Mouse (Mus musculus): ENCODE data around the gene Crip1.
"Not testable (repeated sequence)": the region's sequence is repeated elsewhere in the genome, so short reads cannot be mapped to it uniquely, and the experiment has no call there.

Gene Crip1

GRCm38 (mm10) chr12:113181020-113181419, 34.9 kb downstream of the Crip1 start:
- in situ Hi-C loops (cut with MboI, MseI): no loop called here

- in situ Hi-C loops (cut with MboI, MseI): loop anchor here (5.0 kb wide), 1 partner anchor 38 kb away; the partner anchor contains the start of gene Crip1
Measured at GRCm38 (mm10) chr12:113184945-113185344, 38.8 kb downstream of the Crip1 start.

- in situ Hi-C loops (cut with MboI, MseI): loop anchor here (5.0 kb wide), 1 partner anchor 38 kb away; the partner anchor contains the start of gene Crip1
Measured at GRCm38 (mm10) chr12:113185442-113186291, 39.6 kb downstream of the Crip1 start, which contains the start of gene Tmem121. TSS of gene Tmem121 (plus strand) at chr12:113185930.

- in situ Hi-C loops (cut with MboI, MseI): loop anchor here (5.0 kb wide), 1 partner anchor 39 kb away; the partner anchor contains the start of gene Crip1
Measured at GRCm38 (mm10) chr12:113186326-113187010, 40.4 kb downstream of the Crip1 start.

GRCm38 (mm10) chr12:113187011-113187375, 40.9 kb downstream of the Crip1 start:
- in situ Hi-C loops (cut with MboI, MseI): loop anchor here (5.0 kb wide), 1 partner anchor 40 kb away; the partner anchor contains the start of gene Crip1

GRCm38 (mm10) chr12:113187584-113188295, 41.6 kb downstream of the Crip1 start:
- in situ Hi-C loops (cut with MboI, MseI): loop anchor here (5.0 kb wide), 1 partner anchor 40 kb away; the partner anchor contains the start of gene Crip1

GRCm38 (mm10) chr12:113188349-113189055, 42.4 kb downstream of the Crip1 start:
- in situ Hi-C loops (cut with MboI, MseI): loop anchor here (5.0 kb wide), 1 partner anchor 41 kb away; the partner anchor contains the start of gene Crip1

GRCm38 (mm10) chr12:113193423-113193822, 47.3 kb downstream of the Crip1 start:
- in situ Hi-C loops (cut with MboI, MseI): no loop called here

GRCm38 (mm10) chr12:113199132-113199531, 53.0 kb downstream of the Crip1 start:
- in situ Hi-C loops (cut with MboI, MseI): not testable (repeated sequence)

GRCm38 (mm10) chr12:113201301-113201700, 55.2 kb downstream of the Crip1 start:
- in situ Hi-C loops (cut with MboI, MseI): no loop called here

- in situ Hi-C loops (cut with MboI, MseI): no loop called here
Measured at GRCm38 (mm10) chr12:113202008-113202407, 55.9 kb downstream of the Crip1 start.

Data from T-helper 2 cell (primary cell).